Mouse (Mus musculus) midbrain, embryonic 16.5 days (tissue): ENCODE measurements at regions not wholly inside any gene's neighbourhood (a gene's known extent, or its start where the extent isn't known, plus 50 kb on each side); places are given as distances from the start of the nearest gene placed in this dataset.
"Not testable (repeated sequence)": the region's sequence is repeated elsewhere in the genome, so short reads cannot be mapped to it uniquely, and the experiment has no call there.

Experiments
- ATAC-seq: fragments of 200-750 bp; cut with Nextera tagmentation; 2 replicates; pipeline ENCODE4 v1.8.0; 2017; ENCODE audit warnings: moderate TSS enrichment
- H3K27ac ChIP-seq: fragments of 300-500 bp; sonication (generic); 2 replicates; pipeline ENCODE4 v1.5.1; 2014; ENCODE audit warnings: mild to moderate bottlenecking, low read length, mixed read lengths
- H3K27me3 ChIP-seq: fragments of 300-500 bp; sonication (generic); 2 replicates; pipeline ENCODE4 v1.6.1; 2014; ENCODE audit warnings: low read depth, low read length, mixed read lengths; ENCODE audit not compliant: control insufficient read depth, insufficient read depth
- H3K36me3 ChIP-seq: fragments of 300-500 bp; sonication (generic); 2 replicates; pipeline ENCODE4 v1.6.1; 2014; ENCODE audit warnings: mild to moderate bottlenecking, low read length, moderate library complexity, mixed read lengths; ENCODE audit not compliant: control insufficient read depth, insufficient read depth
- H3K4me1 ChIP-seq: fragments of 300-500 bp; sonication (generic); 2 replicates; pipeline ENCODE4 v1.6.1; 2014; ENCODE audit warnings: mild to moderate bottlenecking, low read length, mixed read lengths; ENCODE audit not compliant: control insufficient read depth, insufficient read depth
- H3K4me2 ChIP-seq: fragments of 300-500 bp; sonication (generic); 2 replicates; pipeline ENCODE4 v1.6.1; 2014; ENCODE audit warnings: mild to moderate bottlenecking, low read length, mixed read lengths
- H3K4me3 ChIP-seq: fragments of 300-500 bp; sonication (generic); 2 replicates; pipeline ENCODE4 v1.5.1; 2014; ENCODE audit warnings: low read depth, mild to moderate bottlenecking, low read length, moderate library complexity, mixed read lengths
- H3K9ac ChIP-seq: fragments of 300-500 bp; sonication (generic); 2 replicates; pipeline ENCODE4 v1.6.1; 2014; ENCODE audit warnings: low read depth, low read length, mixed read lengths
- H3K9me3 ChIP-seq: fragments of 300-500 bp; sonication (generic); replicated peaks from 2 replicates; pipeline ENCODE4 v1.6.1; 2014; ENCODE audit warnings: mild to moderate bottlenecking, low read length, mixed read lengths; ENCODE audit not compliant: control insufficient read depth, poor library complexity, severe bottlenecking
- WGBS: fragments of 180-500 bp; shearing (Covaris S2); extraction: QIAGEN DNeasy Blood & Tissue Kit; methylation state at CpG from one replicate; pipeline ENCODE4 v1.1.7; 2014; 5-methylcytosine and 5-hydroxymethylcytosine counted together

- Histone ChIP-seq H3K9ac (no peak overlapping the region), H3K27me3 (no peaks in the 10 kb centered on the region), H3K27ac (no peak overlapping the region), H3K36me3 (no peaks in the 10 kb centered on the region), H3K9me3 (no peaks in the 10 kb centered on the region), H3K4me3 (no peak overlapping the region), H3K4me2 (no peak overlapping the region), H3K4me1 (no peaks in the 10 kb centered on the region)
- no peak for ATAC-seq
- 96% methylated on average over 4 of the region's 4 CpGs for WGBS
These were observed 259.3 kb upstream of the Pld5 start for GRCm38 (mm10) chr1:176534417-176534816.

GRCm38 (mm10) chr1:176529037-176529436 is 253.9 kb upstream of the Pld5 start:
- H3K4me2 ChIP-seq, result no peak overlapping the region
- 85% methylated on average over 2 of the region's 2 CpGs for WGBS
- H3K27me3 ChIP-seq, result no peaks in the 10 kb centered on the region
- no peaks in the 10 kb centered on the region for H3K36me3 ChIP-seq
- H3K9ac ChIP-seq, result no peak overlapping the region
- H3K4me1 ChIP-seq, result no peaks in the 10 kb centered on the region
- no peak overlapping the region for H3K4me3 ChIP-seq
- no peak for ATAC-seq
- no peak overlapping the region for H3K27ac ChIP-seq
- no peaks in the 10 kb centered on the region for H3K9me3 ChIP-seq

GRCm38 (mm10) chr1:176511467-176511866 is 236.4 kb upstream of the Pld5 start:
- Histone ChIP-seq H3K4me3 (no peak overlapping the region), H3K9ac (no peak overlapping the region), H3K36me3 (no peaks in the 10 kb centered on the region), H3K4me1 (no peaks in the 10 kb centered on the region), H3K27me3 (no peaks in the 10 kb centered on the region), H3K4me2 (no peak overlapping the region), H3K27ac (no peak overlapping the region), H3K9me3 (no peaks in the 10 kb centered on the region)
- WGBS, result 56% methylated on average over 3 of the region's 3 CpGs
- no peak; the same call in 1 of the 2 replicates for ATAC-seq

- H3K4me2 ChIP-seq, result no peak overlapping the region
- no peak overlapping the region for H3K27ac ChIP-seq
- H3K9me3 ChIP-seq, result no peaks in the 10 kb centered on the region
- no peaks in the 10 kb centered on the region for H3K27me3 ChIP-seq
- no peak overlapping the region for H3K4me3 ChIP-seq
- H3K36me3 ChIP-seq, result no peaks in the 10 kb centered on the region
- H3K9ac ChIP-seq, result no peak overlapping the region
- H3K4me1 ChIP-seq, result no peaks in the 10 kb centered on the region
- WGBS, result 89% methylated on average over 3 of the region's 3 CpGs
- no peak for ATAC-seq
These were observed 230.3 kb upstream of the Pld5 start for GRCm38 (mm10) chr1:176505441-176505840.

- WGBS, result 80% methylated on average over 6 of the region's 6 CpGs
- H3K4me3 ChIP-seq, H3K27ac ChIP-seq, ATAC-seq, H3K27me3 ChIP-seq, H3K9ac ChIP-seq, H3K9me3 ChIP-seq, H3K36me3 ChIP-seq, H3K4me2 ChIP-seq, H3K4me1 ChIP-seq: not testable (repeated sequence)
These were observed 229.6 kb upstream of the Pld5 start for GRCm38 (mm10) chr1:176504731-176505130.

GRCm38 (mm10) chr1:176499010-176499650 is 224.0 kb upstream of the Pld5 start:
- Histone ChIP-seq H3K4me3 (no peak overlapping the region), H3K27me3 (no peaks in the 10 kb centered on the region), H3K9me3 (no peaks in the 10 kb centered on the region), H3K36me3 (no peaks in the 10 kb centered on the region), H3K4me2 (no peak overlapping the region), H3K9ac (no peak overlapping the region), H3K4me1 (no peaks in the 10 kb centered on the region), H3K27ac (no peak overlapping the region)
- WGBS, result 90% methylated on average over 6 of the region's 6 CpGs
- no peak for ATAC-seq

GRCm38 (mm10) chr1:176468560-176468959 is 193.4 kb upstream of the Pld5 start:
- H3K27me3 ChIP-seq, result no peaks in the 10 kb centered on the region
- H3K9ac ChIP-seq, result no peak overlapping the region
- no peak for ATAC-seq
- WGBS, result 91% methylated on average over 1 of the region's 1 CpGs
- no peaks in the 10 kb centered on the region for H3K4me1 ChIP-seq
- H3K4me3 ChIP-seq, result no peak overlapping the region
- H3K27ac ChIP-seq, result no peak overlapping the region
- no peaks in the 10 kb centered on the region for H3K9me3 ChIP-seq
- H3K36me3 ChIP-seq, result no peaks in the 10 kb centered on the region
- H3K4me2 ChIP-seq, result no peak overlapping the region

- no peak overlapping the region for H3K9ac ChIP-seq
- WGBS, result 88% methylated on average over 5 of the region's 5 CpGs
- H3K4me3 ChIP-seq, result no peak overlapping the region
- no peaks in the 10 kb centered on the region for H3K36me3 ChIP-seq
- no peaks in the 10 kb centered on the region for H3K4me1 ChIP-seq
- H3K27me3 ChIP-seq, result no peaks in the 10 kb centered on the region
- H3K9me3 ChIP-seq, result no peaks in the 10 kb centered on the region
- ATAC-seq, result no peak
- no peak overlapping the region for H3K27ac ChIP-seq
- no peak overlapping the region for H3K4me2 ChIP-seq
These were observed 187.0 kb upstream of the Pld5 start for GRCm38 (mm10) chr1:176462125-176462524.

GRCm38 (mm10) chr1:176446735-176447134 is 171.6 kb upstream of the Pld5 start:
- Histone ChIP-seq H3K9ac (no peak overlapping the region), H3K36me3 (no peaks in the 10 kb centered on the region), H3K4me1 (no peaks in the 10 kb centered on the region), H3K27me3 (no peaks in the 10 kb centered on the region), H3K27ac (no peak overlapping the region), H3K4me3 (no peak overlapping the region), H3K4me2 (no peak overlapping the region), H3K9me3 (no peaks in the 10 kb centered on the region)
- WGBS, result 78% methylated on average over 4 of the region's 4 CpGs
- ATAC-seq, result no peak
